Mouse (Mus musculus): ENCODE data around the gene Amdhd2.

- TF ChIP-seq CTCF (IDR thresholded peaks at IDR 0.05; ENCODE audit: low read depth) (no peak), EP300 (IDR thresholded peaks at IDR 0.05; ENCODE audit: low read depth) (no peak)
Measured at GRCm38 (mm10) chr17:24170125-24170524, 6.6 kb upstream of the Amdhd2 start.

Data from liver, postnatal 0 days (tissue).